Mouse (Mus musculus) c-Kit-negative CD71-positive TER-119-positive erythroid progenitor cells, embryonic 14.5 days (primary cell): ENCODE data around the gene Trpv1.

Source experiments
- DNase-seq: peaks from one replicate; pipeline ENCODE4 v3.0.0-alpha.2; 2013; ENCODE audit warnings: low read depth, low spot score

Trpv1 gene

GRCm38 (mm10) chr11:73235990-73236701 is 2.1 kb downstream of the Trpv1 start:
- no peak for DNase-seq

- DNase-seq = no peak
Observed at GRCm38 (mm10) chr11:73236731-73237130, 2.6 kb downstream of the Trpv1 start.

- DNase-seq = no peak
Observed at GRCm38 (mm10) chr11:73242199-73242598, 8.1 kb downstream of the Trpv1 start.

- DNase-seq = no peak
Observed at GRCm38 (mm10) chr11:73242777-73243176, 8.7 kb downstream of the Trpv1 start.

- no peak for DNase-seq
Observed at GRCm38 (mm10) chr11:73257362-73257945, 23.4 kb downstream of the Trpv1 start.

GRCm38 (mm10) chr11:73258664-73259063 is 24.6 kb downstream of the Trpv1 start:
- no peak for DNase-seq

- DNase-seq = no peak
Observed at GRCm38 (mm10) chr11:73260457-73260856, 26.4 kb downstream of the Trpv1 start.

- DNase-seq = no peak
Observed at GRCm38 (mm10) chr11:73261385-73261784, 27.3 kb downstream of the Trpv1 start.

GRCm38 (mm10) chr11:73267267-73267666 is 33.2 kb downstream of the Trpv1 start, which contains the start of gene Trpv3:
Gene Trpv3, plus strand, starts transcription at chr11:73267388.
- DNase-seq = no peak

GRCm38 (mm10) chr11:73274821-73275220 is 40.7 kb downstream of the Trpv1 start:
- no peak for DNase-seq

GRCm38 (mm10) chr11:73280710-73281109 is 46.6 kb downstream of the Trpv1 start:
- DNase-seq = no peak

GRCm38 (mm10) chr11:73281528-73282027 is 47.5 kb downstream of the Trpv1 start:
- DNase-seq = no peak

GRCm38 (mm10) chr11:73283369-73283768 is 49.3 kb downstream of the Trpv1 start:
- no peak for DNase-seq

GRCm38 (mm10) chr11:73283926-73284325 is 49.8 kb downstream of the Trpv1 start:
- DNase-seq = no peak

GRCm38 (mm10) chr11:73284351-73284750 is 50.3 kb downstream of the Trpv1 start:
- no peak for DNase-seq

- DNase-seq = no peak
Observed at GRCm38 (mm10) chr11:73289621-73290020, 55.5 kb downstream of the Trpv1 start.

- DNase-seq = no peak
Observed at GRCm38 (mm10) chr11:73303123-73303522, 69.0 kb downstream of the Trpv1 start.
